Mouse (Mus musculus) lung, embryonic 15.5 days (tissue): ENCODE data around the gene Rcan2. TPM values are rescaled to one million over a fixed set of nuclear protein-coding genes. Genes with fewer than 3 reads are reported as not detected.

Experiments used
- ATAC-seq: fragments of 200-750 bp; cut with Nextera tagmentation; 2 replicates; pipeline ENCODE4 v1.8.0; 2017; ENCODE audit warnings: moderate number of reproducible peaks, borderline replicate concordance; ENCODE audit not compliant: low FRiP score, low TSS enrichment; ENCODE audit errors: extremely low read depth
- H3K27ac ChIP-seq: fragments of 300-500 bp; sonication (generic); 2 replicates; pipeline ENCODE4 v1.5.1; 2015; ENCODE audit warnings: moderate library complexity, mild to moderate bottlenecking, inconsistent platforms
- H3K27me3 ChIP-seq: fragments of 300-500 bp; sonication (generic); 2 replicates; pipeline ENCODE4 v1.6.1; 2015; ENCODE audit warnings: inconsistent platforms
- H3K36me3 ChIP-seq: fragments of 300-500 bp; sonication (generic); 2 replicates; pipeline ENCODE4 v1.6.1; 2015; ENCODE audit warnings: inconsistent platforms
- H3K4me1 ChIP-seq: fragments of 300-500 bp; sonication (generic); 2 replicates; pipeline ENCODE4 v1.6.1; 2015; ENCODE audit warnings: inconsistent platforms
- H3K4me2 ChIP-seq: fragments of 300-500 bp; sonication (generic); 2 replicates; pipeline ENCODE4 v1.6.1; 2015; ENCODE audit warnings: inconsistent platforms, mild to moderate bottlenecking, moderate library complexity
- H3K4me3 ChIP-seq: fragments of 300-500 bp; sonication (generic); 2 replicates; pipeline ENCODE4 v1.5.1; 2015; ENCODE audit warnings: mild to moderate bottlenecking, inconsistent platforms
- H3K9ac ChIP-seq: fragments of 300-500 bp; sonication (generic); 2 replicates; pipeline ENCODE4 v1.6.1; 2015; ENCODE audit warnings: inconsistent platforms
- H3K9me3 ChIP-seq: fragments of 300-500 bp; sonication (generic); 2 replicates; pipeline ENCODE4 v1.6.1; 2016; ENCODE audit warnings: inconsistent platforms
- WGBS: fragments of 180-500 bp; shearing (Covaris S2); methylation state at CpG from one replicate; pipeline ENCODE4 v1.1.7; 2015; 5-methylcytosine and 5-hydroxymethylcytosine counted together
- polyA plus RNA-seq: library from polyadenylated mRNA; unstranded; fragments of >200 nt; fragmentation: Nextera tagmentation; extraction: Ambion mirVana; gene quantifications from 2 replicates; pipeline ENCODE4 v1.2.1, GENCODE M21; 2015

Gene Rcan2
- polyA plus RNA-seq, 1 experiment from 2014 or later = 6.4 TPM

DNA sequence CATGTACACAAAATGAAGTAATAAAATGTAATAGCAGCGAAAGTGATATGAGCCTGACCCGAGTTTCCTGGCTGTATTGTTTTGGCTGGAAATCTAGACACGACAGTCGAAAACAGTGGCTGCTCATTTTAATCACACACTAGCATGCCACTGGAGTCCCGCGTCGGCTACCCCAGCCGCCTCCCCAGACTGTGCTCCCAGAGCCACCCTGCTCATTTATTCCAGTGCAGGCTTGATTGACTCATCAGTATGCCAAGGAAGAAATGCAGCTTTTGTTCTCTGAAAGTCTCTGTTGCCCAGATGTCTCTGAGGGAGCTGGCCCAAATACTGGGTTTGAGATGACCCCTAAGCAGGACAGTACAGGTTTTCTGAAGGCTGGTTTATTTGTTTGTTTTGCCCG lies 132.9 kb downstream of the Rcan2 start:
- Histone ChIP-seq H3K4me3 (no peak overlapping the region), H3K27me3 (no peaks in the 10 kb centered on the region), H3K4me1 (no peaks in the 10 kb centered on the region), H3K4me2 (no peak overlapping the region), H3K9ac (no peak overlapping the region), H3K9me3 (no peaks in the 10 kb centered on the region), H3K36me3 (no peaks in the 10 kb centered on the region), H3K27ac (no peak overlapping the region)
- 79% methylated on average over 9 of the region's 9 CpGs for WGBS
- ATAC-seq = no peak

DNA sequence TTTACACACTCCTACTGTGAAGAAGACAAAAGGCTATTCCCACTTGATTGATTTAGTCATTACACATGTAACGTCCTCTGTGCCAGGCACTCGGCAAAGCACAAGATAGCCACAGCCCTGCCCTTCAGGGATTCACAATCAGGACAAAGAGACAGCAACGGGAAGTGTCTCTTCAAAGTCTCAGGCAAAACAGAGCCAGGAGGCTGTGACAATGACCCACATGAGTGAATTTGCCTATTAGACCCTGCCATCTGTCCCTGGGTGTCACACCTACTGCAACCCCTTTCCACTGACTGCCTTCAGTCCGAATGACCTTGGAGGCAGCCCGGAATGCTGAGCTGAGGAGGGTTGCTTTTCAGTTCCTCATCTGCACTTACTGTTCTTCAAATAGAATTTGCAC lies 151.1 kb downstream of the Rcan2 start:
- Histone ChIP-seq H3K36me3 (no peaks in the 10 kb centered on the region), H3K9me3 (no peaks in the 10 kb centered on the region), H3K4me1 (no peaks in the 10 kb centered on the region), H3K27me3 (no peaks in the 10 kb centered on the region), H3K4me2 (peak overlapping the region; percentile 34; the same call in 1 of the 2 replicates), H3K27ac (no peak overlapping the region), H3K4me3 (no peak overlapping the region), H3K9ac (no peak overlapping the region)
- ATAC-seq = no peak
- WGBS = 29% methylated on average over 5 of the region's 5 CpGs

DNA sequence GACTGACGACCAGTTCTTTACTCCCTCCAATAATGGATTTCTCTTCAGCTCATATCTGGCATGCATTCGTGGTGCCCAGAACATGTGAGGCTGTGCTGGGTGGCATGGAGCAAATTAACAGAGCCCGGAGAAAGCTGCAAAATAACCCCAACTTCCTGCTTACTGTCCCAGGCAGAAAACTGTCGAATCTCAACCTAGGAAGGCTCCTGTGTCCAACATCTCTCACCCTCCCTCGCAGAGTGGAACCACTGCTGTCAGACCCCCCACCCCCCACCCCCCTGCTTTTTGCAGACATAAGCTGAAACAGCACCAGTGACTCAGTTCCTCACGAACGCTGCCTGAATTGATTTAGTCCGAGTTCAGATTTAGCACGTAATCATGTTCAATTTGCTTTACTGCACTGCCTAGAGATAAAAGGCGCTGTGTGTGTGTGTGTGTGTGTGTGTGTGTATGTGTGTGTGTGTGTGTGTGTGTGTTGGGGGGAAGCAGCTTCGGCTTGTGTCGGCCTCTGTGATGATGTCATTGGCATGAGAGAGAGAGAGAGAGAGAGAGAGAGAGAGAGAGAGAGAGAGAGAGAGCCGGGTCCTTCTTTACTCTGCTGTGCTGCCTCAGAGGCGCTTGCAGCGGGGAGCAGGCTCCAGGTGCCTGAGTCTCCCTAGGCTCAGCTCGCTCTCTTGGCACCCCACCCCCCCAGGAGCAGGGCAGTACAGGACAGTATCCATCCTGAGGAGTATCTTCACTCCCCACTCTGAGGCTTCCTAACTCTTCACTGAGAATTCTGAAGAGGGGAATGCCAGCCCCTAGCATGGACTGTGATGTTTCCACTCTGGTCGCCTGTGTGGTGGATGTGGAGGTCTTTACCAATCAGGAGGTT lies 151.7 kb downstream of the Rcan2 start:
- 27% methylated on average over 16 of the region's 17 CpGs for WGBS
- H3K27me3 ChIP-seq = no peaks in the 10 kb centered on the region
- peak; percentile 55; the same call in 1 of the 2 replicates for ATAC-seq
- no peaks in the 10 kb centered on the region for H3K9me3 ChIP-seq
- no peaks in the 10 kb centered on the region for H3K36me3 ChIP-seq
- H3K9ac ChIP-seq = no peak overlapping the region
- no peak overlapping the region for H3K4me3 ChIP-seq
- peak overlapping the region; percentile 34 for H3K4me2 ChIP-seq
- no peaks in the 10 kb centered on the region for H3K4me1 ChIP-seq
- no peak overlapping the region for H3K27ac ChIP-seq

DNA sequence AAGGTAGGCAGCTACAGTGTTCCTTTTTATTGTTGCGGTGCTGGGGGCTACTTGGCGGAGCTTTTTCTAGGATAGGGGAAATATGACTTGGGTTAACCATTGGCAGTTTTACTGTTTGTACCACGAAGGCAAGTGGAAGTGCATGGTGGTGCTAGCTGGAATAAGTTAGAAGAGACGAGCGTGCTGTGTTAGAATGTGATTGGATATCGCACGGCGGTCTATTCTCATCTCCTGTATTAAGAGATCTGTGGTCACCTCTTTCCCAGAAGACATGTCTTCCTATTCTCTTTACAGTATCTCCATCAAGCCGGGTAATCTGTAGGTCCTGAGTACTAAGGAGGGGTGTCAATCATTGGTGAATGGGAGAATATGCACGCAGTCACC lies 152.4 kb downstream of the Rcan2 start:
- no peak overlapping the region for H3K9ac ChIP-seq
- H3K27me3 ChIP-seq = no peaks in the 10 kb centered on the region
- no peaks in the 10 kb centered on the region for H3K4me1 ChIP-seq
- H3K4me2 ChIP-seq = no peak overlapping the region
- no peak overlapping the region for H3K27ac ChIP-seq
- no peaks in the 10 kb centered on the region for H3K36me3 ChIP-seq
- WGBS = 84% methylated on average over 10 of the region's 10 CpGs
- H3K4me3 ChIP-seq = no peak overlapping the region
- no peaks in the 10 kb centered on the region for H3K9me3 ChIP-seq
- ATAC-seq = no peak

DNA sequence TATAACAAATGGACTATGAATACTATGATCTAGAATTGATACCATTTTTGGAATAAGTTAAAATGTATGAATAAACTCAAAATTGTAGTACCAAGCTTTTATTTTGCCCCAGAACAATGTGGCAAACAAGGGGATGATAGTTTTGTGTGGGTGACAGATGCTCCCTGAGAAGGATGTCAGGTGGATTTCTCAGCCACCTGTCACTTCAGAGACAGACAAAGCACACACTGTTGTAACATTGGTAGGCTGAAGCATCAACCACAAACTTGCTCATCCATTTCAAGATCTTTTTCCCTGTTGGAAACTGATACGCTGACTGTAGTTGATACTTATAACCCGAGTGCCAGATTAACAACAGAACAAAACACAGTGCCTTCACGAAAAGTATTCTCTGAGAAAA lies 158.6 kb downstream of the Rcan2 start:
- H3K36me3 ChIP-seq = no peaks in the 10 kb centered on the region
- no peak for ATAC-seq
- H3K4me3 ChIP-seq = no peak overlapping the region
- H3K27me3 ChIP-seq = no peaks in the 10 kb centered on the region
- H3K4me1 ChIP-seq = no peaks in the 10 kb centered on the region
- H3K9ac ChIP-seq = no peak overlapping the region
- H3K27ac ChIP-seq = no peak overlapping the region
- H3K9me3 ChIP-seq = no peaks in the 10 kb centered on the region
- 85% methylated on average over 3 of the region's 3 CpGs for WGBS
- H3K4me2 ChIP-seq = no peak overlapping the region

DNA sequence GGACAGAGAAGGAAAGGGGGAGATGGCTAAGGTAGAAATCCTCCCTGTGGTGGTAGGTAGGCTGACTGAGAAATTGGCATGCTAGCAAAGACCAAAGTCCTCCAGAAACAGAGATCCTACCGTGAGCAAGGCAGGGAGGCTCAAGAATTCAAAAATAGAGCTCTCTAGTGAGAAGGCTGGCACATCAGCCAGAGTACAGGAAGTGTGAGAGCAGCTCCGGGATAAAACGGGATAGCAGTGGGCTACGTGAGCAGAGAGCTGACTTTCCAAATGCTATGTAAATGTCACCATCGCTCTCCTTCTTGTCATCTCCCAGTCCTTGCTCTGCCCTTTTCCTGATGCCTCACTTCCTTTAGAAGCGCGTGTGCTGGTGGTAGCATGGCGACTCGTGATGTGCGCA lies 168.8 kb downstream of the Rcan2 start:
- no peak for ATAC-seq
- no peaks in the 10 kb centered on the region for H3K9me3 ChIP-seq
- 82% methylated on average over 10 of the region's 10 CpGs for WGBS
- no peak overlapping the region for H3K4me2 ChIP-seq
- H3K27ac ChIP-seq = no peak overlapping the region
- H3K4me1 ChIP-seq = no peaks in the 10 kb centered on the region
- H3K27me3 ChIP-seq = no peaks in the 10 kb centered on the region
- no peaks in the 10 kb centered on the region for H3K36me3 ChIP-seq
- no peak overlapping the region for H3K4me3 ChIP-seq
- H3K9ac ChIP-seq = no peak overlapping the region

DNA sequence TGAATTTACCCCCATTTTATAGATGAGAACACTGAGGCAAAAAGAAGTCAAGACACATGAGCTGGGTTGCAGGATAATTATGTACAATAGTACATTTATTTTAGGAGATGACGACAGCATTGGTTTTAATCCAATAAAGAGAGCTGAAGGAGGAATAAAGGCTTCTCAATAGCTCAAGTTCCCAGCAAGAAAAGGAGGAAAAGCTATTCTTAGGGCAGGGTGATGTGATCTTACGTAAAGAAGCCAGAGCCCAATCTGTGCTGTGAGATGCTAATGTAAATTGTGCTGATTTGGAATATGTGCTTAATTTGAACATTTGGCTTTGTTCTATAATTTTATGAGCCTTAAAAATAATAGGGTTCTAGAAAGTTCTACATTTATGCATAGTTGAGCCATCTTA lies 176.4 kb downstream of the Rcan2 start:
- Histone ChIP-seq H3K4me3 (no peak overlapping the region), H3K9me3 (no peaks in the 10 kb centered on the region), H3K27ac (no peak overlapping the region), H3K4me2 (no peak overlapping the region), H3K4me1 (no peaks in the 10 kb centered on the region), H3K36me3 (no peaks in the 10 kb centered on the region), H3K27me3 (no peaks in the 10 kb centered on the region), H3K9ac (no peak overlapping the region)
- 82% methylated on average over 2 of the region's 2 CpGs for WGBS
- no peak for ATAC-seq

DNA sequence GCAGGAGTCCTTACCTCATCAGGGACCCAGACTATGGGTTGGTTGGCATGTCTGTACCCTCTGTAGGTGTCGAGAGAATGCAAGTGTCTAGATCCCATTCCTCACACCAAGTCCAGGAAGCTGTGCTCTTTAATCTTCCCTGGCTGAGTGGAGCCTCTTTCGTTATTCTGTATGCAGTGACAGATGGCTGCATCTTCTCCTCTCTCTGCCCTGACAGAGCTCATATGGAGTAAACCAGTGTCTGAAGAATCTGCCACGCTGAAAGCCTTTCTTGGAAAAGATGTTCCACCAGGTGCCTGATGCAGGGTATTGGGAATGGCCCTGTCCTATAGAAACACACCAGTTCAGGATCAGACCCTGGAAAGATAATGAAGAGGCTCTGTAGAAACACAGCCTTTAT lies 178.8 kb downstream of the Rcan2 start:
- Histone ChIP-seq H3K9me3 (no peaks in the 10 kb centered on the region), H3K9ac (no peak overlapping the region), H3K4me2 (no peak overlapping the region), H3K36me3 (no peaks in the 10 kb centered on the region), H3K4me1 (no peaks in the 10 kb centered on the region), H3K27me3 (no peaks in the 10 kb centered on the region), H3K4me3 (no peak overlapping the region), H3K27ac (no peak overlapping the region)
- 68% methylated on average over 3 of the region's 3 CpGs for WGBS
- ATAC-seq = no peak

DNA sequence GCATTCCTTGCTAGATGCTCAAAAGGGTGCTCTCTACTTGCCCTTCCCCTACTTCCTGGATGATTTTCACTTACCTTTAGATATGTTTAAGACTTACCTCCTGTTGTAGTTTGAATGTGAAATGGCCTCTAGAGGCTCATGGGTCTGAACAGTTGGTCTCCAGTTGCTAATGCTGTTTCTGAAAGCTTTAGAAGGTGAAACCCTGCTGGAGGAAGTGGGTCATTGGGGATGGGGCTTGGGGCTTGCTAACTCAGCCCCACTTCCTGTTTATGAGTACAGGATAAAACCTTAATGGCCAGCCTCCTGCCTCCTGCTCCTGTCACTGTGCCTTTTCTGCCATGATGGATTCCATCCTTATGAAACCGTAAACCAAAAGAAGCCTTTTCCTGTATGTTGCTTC lies 181.4 kb downstream of the Rcan2 start:
- Histone ChIP-seq H3K9me3 (no peaks in the 10 kb centered on the region), H3K4me2 (no peak overlapping the region), H3K27me3 (no peaks in the 10 kb centered on the region), H3K36me3 (no peaks in the 10 kb centered on the region), H3K4me3 (no peak overlapping the region), H3K4me1 (no peaks in the 10 kb centered on the region), H3K9ac (no peak overlapping the region), H3K27ac (no peak overlapping the region)
- WGBS = 42% methylated on average over 1 of the region's 1 CpGs
- ATAC-seq = no peak

DNA sequence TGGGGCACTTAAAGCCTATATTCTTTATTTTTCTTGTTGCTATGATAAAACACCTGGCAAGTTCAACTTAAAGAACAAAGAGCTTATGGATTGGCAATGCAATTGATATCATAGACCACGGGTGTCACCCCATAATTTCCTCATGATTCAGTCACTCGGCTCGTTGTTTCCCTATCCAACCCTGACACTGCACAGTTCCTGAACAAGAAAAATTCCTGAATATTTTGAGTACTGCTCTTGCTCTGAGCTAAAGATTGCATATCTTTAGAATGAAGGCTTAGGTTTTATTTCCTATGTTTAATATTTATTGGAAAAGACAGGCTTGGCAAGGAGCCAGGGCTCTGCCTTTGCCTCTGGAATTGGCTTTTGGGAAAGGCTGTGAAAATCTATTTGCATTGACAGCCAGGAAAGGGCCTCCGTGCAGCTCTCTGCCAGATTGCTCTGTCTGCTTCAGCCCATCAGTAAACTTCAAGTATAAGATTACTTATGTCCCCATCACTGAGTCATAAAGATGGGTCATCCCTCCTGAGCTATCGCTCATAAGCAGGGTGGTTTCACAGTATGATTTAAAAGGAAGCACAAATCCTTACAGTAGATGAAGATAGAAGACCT lies 188.3 kb downstream of the Rcan2 start:
- Histone ChIP-seq H3K4me2 (no peak overlapping the region), H3K27me3 (no peaks in the 10 kb centered on the region), H3K9me3 (no peaks in the 10 kb centered on the region), H3K4me3 (no peak overlapping the region), H3K27ac (no peak overlapping the region), H3K9ac (no peak overlapping the region), H3K4me1 (0 out of 2 replicates have a peak, but pooled peaks cover 5% of the 10 kb centered on the region), H3K36me3 (no peaks in the 10 kb centered on the region)
- ATAC-seq = no peak
- 38% methylated on average over 5 of the region's 5 CpGs for WGBS

DNA sequence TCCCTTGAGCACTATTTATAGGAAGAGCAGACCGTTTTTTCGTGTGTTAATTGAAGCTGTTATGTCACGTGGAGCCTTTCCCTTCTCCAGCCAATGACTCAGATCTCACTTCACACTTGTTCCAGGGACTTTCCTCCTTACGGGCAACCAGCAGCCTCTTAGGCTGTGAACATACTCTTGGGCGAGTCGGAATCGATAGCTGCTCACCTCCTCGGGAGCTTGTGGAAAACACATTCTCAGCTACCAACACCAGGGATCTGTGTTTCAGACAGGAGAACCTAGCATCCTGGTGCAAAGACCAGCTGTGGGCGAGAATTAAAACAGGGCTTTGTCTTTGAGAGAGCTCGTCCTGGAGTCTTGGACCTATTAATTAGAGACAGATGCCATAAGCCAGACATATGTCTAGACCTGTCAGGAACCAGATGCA lies 189.8 kb downstream of the Rcan2 start:
- H3K4me3 ChIP-seq = no peak overlapping the region
- no peaks in the 10 kb centered on the region for H3K36me3 ChIP-seq
- H3K9me3 ChIP-seq = no peaks in the 10 kb centered on the region
- H3K27me3 ChIP-seq = no peaks in the 10 kb centered on the region
- H3K4me1 ChIP-seq = 0 out of 2 replicates have a peak, but pooled peaks cover 5% of the 10 kb centered on the region
- no peak overlapping the region for H3K27ac ChIP-seq
- no peak overlapping the region for H3K9ac ChIP-seq
- 51% methylated on average over 10 of the region's 10 CpGs for WGBS
- H3K4me2 ChIP-seq = no peak overlapping the region
- ATAC-seq = no peak

DNA sequence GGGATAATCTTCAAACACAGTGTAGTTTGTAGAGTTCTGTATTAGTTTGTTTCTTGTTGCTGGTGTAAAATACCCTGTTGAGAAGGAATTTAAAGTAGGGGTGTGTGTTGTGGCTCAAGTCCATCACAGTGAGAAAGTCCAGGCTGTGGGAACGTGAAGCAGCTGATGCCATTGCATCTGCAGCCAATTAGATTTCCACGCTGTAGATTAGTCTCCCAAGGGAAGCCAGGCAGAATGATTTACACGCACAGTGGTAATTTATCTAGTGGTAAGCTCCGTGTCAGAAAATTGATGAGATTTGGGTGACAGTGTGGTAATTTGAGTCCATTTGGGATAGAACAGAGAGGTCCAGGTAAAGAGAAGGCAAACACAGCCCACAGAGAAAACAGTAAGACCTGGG lies 192.9 kb downstream of the Rcan2 start:
- H3K9me3 ChIP-seq = no peaks in the 10 kb centered on the region
- H3K4me1 ChIP-seq = 0 out of 2 replicates have a peak, but pooled peaks cover 5% of the 10 kb centered on the region
- no peak overlapping the region for H3K27ac ChIP-seq
- no peak for ATAC-seq
- WGBS = 34% methylated on average over 4 of the region's 4 CpGs
- no peak overlapping the region for H3K4me3 ChIP-seq
- no peak overlapping the region for H3K4me2 ChIP-seq
- no peaks in the 10 kb centered on the region for H3K27me3 ChIP-seq
- no peak overlapping the region for H3K9ac ChIP-seq
- H3K36me3 ChIP-seq = no peaks in the 10 kb centered on the region
